Mouse (Mus musculus) layer of hippocampus, postnatal 10 days (tissue): Measurements from ENCODE around the gene H2-K1. TPM values are rescaled to one million over a fixed set of nuclear protein-coding genes. Genes with fewer than 3 reads are reported as not detected.

Experiments
- DNase-seq, 2 experiments: peaks; one replicate each; pipeline ENCODE4 v3.0.0; 2021; ENCODE audit warnings: low spot score in 2 of 2
- long read RNA-seq: library from polyadenylated mRNA; stranded (forward); transcript quantifications from one replicate; pipeline ENCODE4 v2.0.0, GENCODE M21; 2023
- total RNA-seq, 2 experiments: library from RNA; stranded (reverse); gene quantifications; 2 replicates each; pipeline ENCODE4 v1.2.3; 2021

Gene H2-K1
- total RNA-seq, result 10 to 100 TPM; 11.1 to 14.3 TPM
- long read RNA-seq, partial matches to known transcripts, result 3 of 7 reads
- long read RNA-seq, other reads (novel, unspliced or antisense), result 1 of 7 reads

- DNase-seq, result peak; percentile 71 to 73
These were observed at the start of gene H2-K1 for GRCm38 (mm10) chr17:34000150-34000537. Gene H2-K1, minus strand, starts transcription at chr17:34000347.

GRCm38 (mm10) chr17:34047404-34048050, 47.4 kb upstream of the H2-K1 start:
- DNase-seq, result no peak

- DNase-seq, result no peak
These were observed 45.8 kb upstream of the H2-K1 start for GRCm38 (mm10) chr17:34045941-34046340.

GRCm38 (mm10) chr17:34039562-34040450, 39.7 kb upstream of the H2-K1 start:
- DNase-seq, result peak; percentile 26 to 56

- DNase-seq, result peak; percentile 43 to 52
These were observed 38.9 kb upstream of the H2-K1 start, which contains the start of gene Col11a2 for GRCm38 (mm10) chr17:34038878-34039561. Gene Col11a2, plus strand, starts transcription at chr17:34039437.

GRCm38 (mm10) chr17:34038440-34038839, 38.3 kb upstream of the H2-K1 start:
- DNase-seq, result peak; percentile 69 to 80

GRCm38 (mm10) chr17:34037241-34037640, 37.1 kb upstream of the H2-K1 start:
- no peak for DNase-seq

- no peak for DNase-seq
These were observed 36.5 kb upstream of the H2-K1 start for GRCm38 (mm10) chr17:34036647-34037046.

GRCm38 (mm10) chr17:34035517-34035916, 35.4 kb upstream of the H2-K1 start:
- no peak for DNase-seq

GRCm38 (mm10) chr17:34034064-34034463, 33.9 kb upstream of the H2-K1 start:
- DNase-seq, result peak; percentile 78 to 82

GRCm38 (mm10) chr17:34033441-34033840, 33.3 kb upstream of the H2-K1 start:
- no peak for DNase-seq

- DNase-seq, result peak; percentile 40 to 52
These were observed 32.7 kb upstream of the H2-K1 start for GRCm38 (mm10) chr17:34032806-34033205.

- DNase-seq, result no peak
These were observed 32.1 kb upstream of the H2-K1 start for GRCm38 (mm10) chr17:34032174-34032632.

- DNase-seq, result peak; percentile 100
These were observed 31.5 kb upstream of the H2-K1 start, which contains the start of the genes Slc39a7 and Rxrb for GRCm38 (mm10) chr17:34031465-34032173. Gene Slc39a7, minus strand, starts transcription at chr17:34031682. Gene Rxrb, plus strand, starts transcription at chr17:34031812.

GRCm38 (mm10) chr17:34030861-34031326, 30.7 kb upstream of the H2-K1 start:
- DNase-seq, result no peak

GRCm38 (mm10) chr17:34029890-34030595, 29.9 kb upstream of the H2-K1 start:
- no peak for DNase-seq

GRCm38 (mm10) chr17:34029150-34029889, 29.2 kb upstream of the H2-K1 start:
- DNase-seq, result no peak

- DNase-seq, result no peak
These were observed 28.5 kb upstream of the H2-K1 start for GRCm38 (mm10) chr17:34028501-34029149.
